Mouse (Mus musculus) heart, postnatal 10 days (tissue): ENCODE results near the gene Mab21l3. TPM values are rescaled to one million over a fixed set of nuclear protein-coding genes. Genes with fewer than 3 reads are reported as not detected.

Experiments
- DNase-seq, 2 experiments: peaks; one replicate each; pipeline ENCODE4 v3.0.0; 2021
- intact Hi-C: fragments of 180-260 bp; cut with DNase I; formaldehyde crosslinking; loops from one replicate; pipeline ENCODE4 v1.15.1; 2025
- total RNA-seq, 2 experiments: library from RNA; stranded (reverse); gene quantifications; 2 replicates each; pipeline ENCODE4 v1.2.3; 2021

Mab21l3 gene
- total RNA-seq, result under 1 TPM in 1 of 2 experiments, not detected in 1; 0.12 TPM

DNA sequence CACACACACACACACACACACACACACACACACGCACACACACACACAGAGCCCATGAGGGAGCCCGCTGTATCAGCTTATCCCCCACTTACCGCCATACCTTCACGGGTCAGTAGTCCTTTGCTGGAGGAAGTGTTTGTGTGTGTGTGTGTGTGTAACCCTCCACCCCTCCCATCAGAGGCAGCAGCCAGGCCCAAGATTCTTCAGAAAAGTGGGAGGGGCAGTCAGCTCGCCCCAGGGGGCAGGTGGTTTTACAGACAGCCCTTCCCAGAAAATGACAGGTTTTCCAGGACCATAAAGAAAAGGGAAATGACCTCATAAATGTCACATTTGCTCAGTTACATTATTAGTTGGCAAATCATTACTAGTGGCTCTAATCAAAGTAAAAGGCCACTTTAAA is at the start of gene Mab21l3:
TSS of gene Mab21l3 (minus strand) at position 144 of the 400 bp plus-strand sequence.
- intact Hi-C loops, result no loop called here
- no peak for DNase-seq

GRCm38 (mm10) chr3:101897377-101897974 is 48.7 kb upstream of the Mab21l3 start:
- intact Hi-C loops, result loop anchor here (5.0 kb wide), 4 partner anchors 115 to 345 kb away; partner anchors contain the start of gene Nhlh2
- DNase-seq, result no peak

DNA sequence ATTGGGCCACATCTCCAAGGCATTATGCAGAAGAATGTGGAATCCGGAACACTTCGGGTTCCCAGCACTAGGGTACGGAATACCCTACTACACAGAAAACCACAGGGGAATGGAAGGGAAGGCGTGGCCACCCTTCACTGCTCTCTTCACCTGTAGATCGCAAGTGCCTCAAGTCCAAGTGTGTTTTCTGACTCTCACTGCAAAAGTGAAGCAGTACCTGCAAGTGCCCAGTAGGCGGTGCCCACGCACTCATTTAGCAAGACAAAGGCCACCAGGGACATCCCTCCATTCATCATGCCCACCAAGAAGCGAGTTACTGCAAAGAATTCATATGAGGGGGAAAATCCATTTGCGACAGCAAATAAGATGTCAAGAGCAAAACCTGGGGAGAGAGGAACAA is 48.1 kb upstream of the Mab21l3 start:
- intact Hi-C loops, result loop anchor here (5.0 kb wide), 4 partner anchors 115 to 345 kb away; partner anchors contain the start of gene Nhlh2
- peak; percentile 79 to 83 for DNase-seq

- intact Hi-C loops, result loop anchor here (5.0 kb wide), 4 partner anchors 117 to 347 kb away; partner anchors contain the start of gene Nhlh2
- DNase-seq, result no peak
These were observed 46.7 kb upstream of the Mab21l3 start for GRCm38 (mm10) chr3:101895376-101895910.

- DNase-seq, result peak; percentile 66
- intact Hi-C loops, result no loop called here
These were observed 36.8 kb upstream of the Mab21l3 start for GRCm38 (mm10) chr3:101885591-101885990.

- no peak for DNase-seq
- intact Hi-C loops, result no loop called here
These were observed 36.3 kb upstream of the Mab21l3 start for GRCm38 (mm10) chr3:101885041-101885440.

- DNase-seq, result no peak
- intact Hi-C loops, result no loop called here
These were observed 35.1 kb upstream of the Mab21l3 start for GRCm38 (mm10) chr3:101883902-101884301.

DNA sequence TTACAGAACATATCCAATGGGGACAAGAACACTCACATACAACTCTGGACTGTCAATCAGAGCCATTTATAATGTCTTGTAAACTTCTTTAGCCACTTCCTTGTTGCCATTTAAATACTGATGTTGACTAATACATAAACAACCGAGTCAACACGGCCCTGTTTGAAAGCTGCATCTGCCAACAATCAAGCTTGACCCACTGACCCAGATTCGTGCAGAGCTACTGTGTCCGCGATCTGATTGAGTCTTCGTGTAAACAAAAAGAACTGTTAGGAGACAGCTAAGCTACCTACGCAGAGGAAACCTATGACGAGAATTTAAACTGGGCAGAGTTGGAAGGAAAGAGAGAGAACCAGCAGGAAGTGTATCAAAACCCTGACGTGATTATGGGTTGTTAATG is 33.0 kb upstream of the Mab21l3 start:
- no peak for DNase-seq
- intact Hi-C loops, result no loop called here

- intact Hi-C loops, result no loop called here
- no peak for DNase-seq
These were observed 32.1 kb upstream of the Mab21l3 start for GRCm38 (mm10) chr3:101880818-101881217.

GRCm38 (mm10) chr3:101878136-101878535 is 29.4 kb upstream of the Mab21l3 start:
- intact Hi-C loops, result no loop called here
- no peak for DNase-seq

- intact Hi-C loops, result no loop called here
- DNase-seq, result no peak
These were observed 27.9 kb upstream of the Mab21l3 start for GRCm38 (mm10) chr3:101876459-101877285.

DNA sequence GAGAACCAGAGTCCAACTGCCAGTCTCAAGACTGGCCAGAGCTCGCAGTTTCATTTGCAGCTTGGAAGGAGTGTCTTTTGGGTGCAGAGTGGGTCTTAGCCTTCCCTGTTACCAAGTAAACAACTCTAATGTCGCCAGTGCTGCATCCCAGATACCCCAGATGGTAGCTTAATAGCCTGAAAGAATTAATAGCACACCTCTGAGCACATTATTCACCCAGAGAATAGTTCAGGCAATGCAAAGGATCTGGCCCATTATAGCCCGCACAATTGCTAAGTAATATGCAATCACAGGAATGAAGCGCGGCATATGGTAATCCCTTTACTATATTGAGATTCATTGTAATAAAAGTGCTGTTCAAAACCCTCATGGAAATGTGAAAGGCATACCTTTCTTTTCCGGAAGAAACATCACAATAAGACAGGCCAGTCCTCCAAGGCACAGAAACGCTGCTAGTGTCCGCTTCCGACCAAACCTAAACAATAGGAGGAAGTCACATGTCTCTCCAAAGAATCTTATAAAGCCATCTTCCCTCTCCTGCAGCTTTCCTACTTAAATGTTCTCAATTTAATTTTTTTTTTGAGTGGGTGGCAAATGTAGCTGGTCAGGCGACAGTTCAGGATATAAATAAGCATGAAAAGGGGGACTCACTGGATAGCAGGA is 26.6 kb upstream of the Mab21l3 start:
- DNase-seq, result no peak
- intact Hi-C loops, result no loop called here

- peak; percentile 24 to 31 for DNase-seq
- intact Hi-C loops, result no loop called here
These were observed 24.4 kb upstream of the Mab21l3 start for GRCm38 (mm10) chr3:101873061-101873675.

DNA sequence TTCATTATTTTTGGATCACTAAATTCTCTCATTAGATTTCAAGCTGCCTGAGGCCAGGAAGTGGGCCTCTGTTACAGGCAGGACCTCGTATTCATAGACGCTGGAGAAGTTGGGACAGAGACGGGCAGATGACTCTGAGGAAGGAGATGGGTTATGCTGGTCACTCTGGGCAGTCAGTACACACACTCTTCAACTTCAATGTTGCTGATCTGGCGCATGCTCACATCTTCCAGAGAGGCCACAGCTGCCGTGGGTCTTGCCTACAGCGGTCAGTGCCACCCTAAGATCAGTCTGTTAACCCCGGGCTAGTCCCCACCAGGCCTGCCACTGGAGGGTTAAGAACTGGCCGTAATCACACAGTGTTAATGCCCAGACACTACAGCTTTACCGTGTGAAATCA is 23.2 kb upstream of the Mab21l3 start:
- intact Hi-C loops, result no loop called here
- no peak for DNase-seq

DNA sequence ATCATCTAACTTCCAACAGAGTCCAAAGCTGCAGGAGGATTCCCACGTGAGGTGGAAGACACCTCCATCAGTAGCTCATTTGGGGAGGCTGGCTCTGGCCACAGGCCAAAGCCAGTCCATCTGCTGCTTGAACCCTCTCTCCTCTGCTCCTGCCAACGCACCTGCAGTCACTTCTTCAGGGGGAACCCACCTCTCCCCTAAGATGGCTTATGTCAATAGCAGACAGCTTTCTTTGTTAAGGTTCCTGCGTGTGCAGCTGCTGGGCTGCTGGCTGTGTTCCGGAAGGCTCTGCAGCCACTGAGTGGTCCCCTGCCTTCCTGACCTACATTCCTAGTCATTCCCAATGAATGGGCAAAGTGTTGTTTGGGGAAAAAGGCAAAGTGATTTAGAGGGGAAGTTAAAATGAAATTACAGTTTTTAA is 18.3 kb upstream of the Mab21l3 start:
- intact Hi-C loops, result no loop called here
- DNase-seq, result no peak

DNA sequence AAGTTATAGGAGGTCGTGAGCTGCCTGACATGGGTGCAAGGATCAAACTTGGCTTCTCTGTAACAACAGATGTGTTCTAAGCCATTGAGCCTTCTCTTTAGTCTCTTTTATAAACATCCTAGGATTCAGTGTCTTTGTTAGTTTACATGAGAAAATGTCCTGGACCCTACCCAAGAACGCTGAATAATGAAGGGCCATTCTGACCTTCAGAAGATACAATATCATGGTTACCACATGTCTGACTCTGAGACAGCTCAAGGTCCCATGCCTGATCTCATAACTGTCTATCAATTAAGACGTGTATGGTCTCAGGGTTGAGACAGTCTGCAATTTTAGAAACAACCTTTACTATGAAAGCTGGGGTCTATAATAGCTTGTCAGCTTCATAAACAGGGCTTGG is 13.1 kb upstream of the Mab21l3 start:
- no peak for DNase-seq
- intact Hi-C loops, result no loop called here

DNA sequence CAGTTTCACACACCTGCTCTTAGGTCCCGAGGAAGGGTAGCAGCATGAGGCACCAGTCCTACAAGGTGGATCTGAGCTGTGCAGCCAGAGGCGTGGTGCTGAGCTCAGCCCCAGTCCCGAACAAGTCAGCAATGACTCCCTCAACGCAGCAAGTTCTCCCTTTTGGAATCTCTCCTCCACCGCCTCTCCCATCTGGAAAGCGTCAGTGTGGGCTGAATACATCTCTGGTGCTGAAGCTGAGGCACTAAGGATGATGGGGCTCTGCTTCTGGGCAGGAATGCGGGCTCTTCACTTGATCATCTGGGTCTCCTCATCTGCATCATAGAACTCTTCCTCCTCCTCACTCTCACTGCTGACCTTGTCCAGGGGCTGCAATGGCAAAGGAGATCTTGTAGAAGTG is 11.4 kb upstream of the Mab21l3 start:
- intact Hi-C loops, result no loop called here
- no peak for DNase-seq

GRCm38 (mm10) chr3:101859740-101860139 is 11.0 kb upstream of the Mab21l3 start:
- no peak for DNase-seq
- intact Hi-C loops, result no loop called here

DNA sequence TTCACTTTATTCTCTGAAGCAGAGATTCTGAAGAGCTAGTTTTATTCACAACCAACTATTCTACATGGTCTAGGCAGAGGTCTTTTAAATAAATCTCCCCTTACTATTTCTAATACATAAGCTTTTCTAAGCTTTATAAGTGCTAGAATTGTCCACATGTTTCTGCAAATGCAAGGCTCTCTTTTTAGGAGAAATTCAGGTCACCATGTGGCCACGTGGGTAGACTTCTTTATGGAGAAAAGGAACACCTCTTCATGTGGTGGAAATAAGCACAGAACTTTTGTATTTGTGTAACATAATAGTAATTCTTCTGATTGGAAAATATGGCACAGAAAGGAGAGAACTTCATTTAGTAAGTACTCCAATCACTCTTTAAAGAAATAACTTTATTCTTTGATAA is 5.3 kb upstream of the Mab21l3 start:
- DNase-seq, result no peak
- intact Hi-C loops, result no loop called here

DNA sequence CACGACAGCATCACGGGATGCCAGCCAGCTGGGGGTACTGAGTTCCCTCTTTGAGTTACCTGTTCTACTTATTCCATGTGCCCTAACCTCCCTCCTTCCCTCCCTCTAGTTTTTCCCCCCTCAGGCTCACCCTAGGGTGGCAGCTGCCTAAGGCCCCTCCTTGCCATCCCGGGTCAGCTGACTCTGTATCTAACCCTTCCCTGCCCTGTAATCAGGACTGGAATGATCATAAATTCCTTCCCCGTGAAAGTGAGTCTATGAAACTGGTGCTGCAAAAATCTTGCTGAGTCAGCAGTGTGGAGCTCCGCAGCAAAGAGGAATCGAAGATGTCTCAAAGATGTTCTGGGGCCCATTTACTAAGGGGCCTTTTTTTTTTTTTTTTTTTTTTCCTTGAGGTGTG is 2.6 kb upstream of the Mab21l3 start:
- no peak for DNase-seq
- intact Hi-C loops, result no loop called here

GRCm38 (mm10) chr3:101846096-101846495 is 2.7 kb downstream of the Mab21l3 start:
- no peak for DNase-seq
- intact Hi-C loops, result no loop called here
